Mouse (Mus musculus) thymus, adult 2 months (tissue): ENCODE measurements at regions not wholly inside any gene's neighbourhood (a gene's known extent, or its start where the extent isn't known, plus 50 kb on each side); places are given as distances from the start of the nearest gene placed in this dataset.

Source experiments
- DNase-seq: peaks from one replicate; pipeline ENCODE4 v3.0.0; 2021
- H3K27ac ChIP-seq: fragments of 200-500 bp; 2 replicates; pipeline ENCODE4 v1.5.1; 2012; ENCODE audit warnings: low read length, control low read depth; ENCODE audit not compliant: control insufficient read depth, insufficient read depth
- H3K27me3 ChIP-seq: fragments of 200-500 bp; 2 replicates; pipeline ENCODE4 v1.6.1; 2012; ENCODE audit warnings: mild to moderate bottlenecking, low read length, moderate library complexity, mixed read lengths; ENCODE audit not compliant: control insufficient read depth, insufficient read depth
- H3K36me3 ChIP-seq: fragments of 200-500 bp; 2 replicates; pipeline ENCODE4 v1.6.1; 2012; ENCODE audit warnings: mild to moderate bottlenecking, low read length, moderate library complexity; ENCODE audit not compliant: control insufficient read depth, insufficient read depth
- H3K4me1 ChIP-seq: fragments of 200-500 bp; replicated peaks from 2 replicates; pipeline ENCODE4 v1.6.1; 2012; ENCODE audit warnings: low read length; ENCODE audit not compliant: control insufficient read depth, insufficient read depth
- H3K4me3 ChIP-seq: fragments of 200-500 bp; 2 replicates; pipeline ENCODE4 v1.5.1; 2012; ENCODE audit warnings: mild to moderate bottlenecking, low read length, control low read depth, moderate library complexity; ENCODE audit not compliant: control insufficient read depth, insufficient read depth
- CTCF ChIP-seq: fragments of 200-500 bp; IDR thresholded peaks from 2 replicates; pipeline ENCODE4 v1.5.1; 2012; ENCODE audit warnings: mild to moderate bottlenecking, control low read depth, low read length, moderate library complexity, borderline replicate concordance; ENCODE audit not compliant: control insufficient read depth, poor library complexity, insufficient read depth; ENCODE audit errors: extremely low read depth
- POLR2A ChIP-seq: fragments of 200-500 bp; IDR thresholded peaks from 2 replicates; pipeline ENCODE4 v1.6.1; 2012; ENCODE audit warnings: mild to moderate bottlenecking, low read length, control low read depth, moderate library complexity; ENCODE audit not compliant: control insufficient read depth, poor library complexity, insufficient read depth; ENCODE audit errors: extremely low read depth
- WGBS: fragments of 180-500 bp; shearing (Covaris S2); methylation state at CpG from one replicate; pipeline ENCODE4 v1.1.7; 2018; 5-methylcytosine and 5-hydroxymethylcytosine counted together

DNA sequence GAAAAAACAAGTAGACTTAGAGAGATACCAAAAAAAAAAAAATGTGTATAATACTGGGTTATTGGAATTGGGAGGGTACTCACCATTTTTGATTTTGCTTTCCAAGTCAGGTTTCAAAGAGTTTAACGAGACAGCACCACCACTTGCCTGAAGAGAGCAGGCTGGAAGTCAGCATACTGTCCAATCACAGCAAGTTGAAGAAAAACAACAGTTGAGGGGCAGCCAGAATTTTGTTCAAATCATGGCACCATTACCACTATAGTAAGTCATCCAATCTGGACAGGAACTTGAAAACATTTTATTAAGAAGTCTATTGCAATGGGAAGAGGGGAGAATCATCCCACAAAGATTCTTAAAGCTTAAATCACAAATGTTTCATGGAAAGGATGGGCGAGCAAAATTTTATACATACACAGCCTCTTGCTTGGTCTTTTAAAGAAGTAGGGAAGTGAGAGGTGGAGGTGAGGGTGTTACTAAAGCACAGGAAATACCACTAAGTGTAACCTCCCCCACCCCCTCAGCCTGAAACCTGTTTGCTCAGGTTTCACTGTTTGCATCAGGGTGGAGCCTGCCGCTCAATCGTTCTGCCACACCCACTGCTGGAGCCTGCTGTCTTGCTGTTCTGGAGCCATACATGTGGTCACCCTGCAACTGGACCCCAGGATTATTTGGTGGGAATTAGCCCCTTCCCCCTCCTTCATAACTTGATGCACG, 170.7 kb upstream of the 4933412E24Rik start:
- WGBS: 67% methylated on average over 5 of the region's 5 CpGs
- H3K4me3 ChIP-seq: no peak overlapping the region
- DNase-seq: no peak
- TF ChIP-seq CTCF (no peak), POLR2A (no peak)
- no peaks in the 10 kb centered on the region for H3K36me3 ChIP-seq
- H3K4me1 ChIP-seq: no peaks in the 10 kb centered on the region
- H3K27me3 ChIP-seq: no peaks in the 10 kb centered on the region
- H3K27ac ChIP-seq: no peak overlapping the region

DNA sequence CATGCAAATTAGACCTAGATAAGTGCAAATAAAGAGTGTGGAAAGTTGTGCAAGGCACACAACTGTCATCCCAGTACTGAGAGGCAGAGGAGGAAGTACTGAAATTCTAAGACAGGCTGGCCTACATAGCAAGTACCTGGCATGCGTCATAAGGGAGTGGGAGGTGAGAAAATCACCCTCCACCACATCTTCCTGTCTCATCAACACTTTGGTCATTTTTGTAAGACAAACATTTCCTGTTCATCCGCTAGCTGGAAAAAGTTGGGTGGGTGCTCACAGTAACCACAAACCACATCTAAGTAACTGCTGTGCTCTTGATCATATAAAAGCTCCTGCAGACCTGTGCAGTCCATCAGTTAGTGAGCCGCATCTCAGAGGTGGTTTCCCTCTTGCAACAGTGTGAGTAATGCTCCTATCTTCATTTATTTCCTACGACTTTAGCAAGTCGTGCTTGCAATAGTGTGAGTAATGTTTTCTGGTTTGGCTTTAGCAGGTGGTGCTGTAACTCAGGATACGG, 125.2 kb upstream of the 4933412E24Rik start:
- H3K27me3 ChIP-seq: no peaks in the 10 kb centered on the region
- no peaks in the 10 kb centered on the region; the same call in 1 of the 2 replicates for H3K4me1 ChIP-seq
- H3K36me3 ChIP-seq: no peaks in the 10 kb centered on the region
- no peak for TF ChIP-seq POLR2A
- TF ChIP-seq CTCF: no peak
- DNase-seq: peak; percentile 58
- peak overlapping the region; percentile 67 for H3K27ac ChIP-seq
- no peak overlapping the region for H3K4me3 ChIP-seq
- WGBS: 7% methylated on average over 6 of the region's 6 CpGs

DNA sequence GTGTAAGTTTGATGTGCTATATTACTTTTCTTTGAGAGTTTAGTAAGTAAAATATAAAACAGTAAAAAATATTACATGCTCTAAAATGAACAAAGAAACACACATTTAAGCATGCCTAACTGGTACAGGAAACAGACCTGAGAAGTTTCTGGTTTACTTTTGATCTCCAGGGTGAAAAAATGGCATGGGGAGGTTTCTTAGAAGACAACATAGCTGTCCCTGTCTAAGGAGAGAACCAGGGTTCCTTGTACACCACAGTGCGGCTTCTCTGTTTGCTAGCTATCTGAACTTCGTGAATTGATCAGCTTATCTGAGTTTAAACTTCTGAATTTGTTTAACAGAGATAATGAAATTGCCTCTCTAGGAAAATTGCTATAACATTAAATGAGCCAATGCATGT, 120.3 kb upstream of the 4933412E24Rik start:
- Histone ChIP-seq H3K27me3 (no peaks in the 10 kb centered on the region), H3K4me3 (no peak overlapping the region), H3K27ac (no peak overlapping the region), H3K4me1 (no peaks in the 10 kb centered on the region; the same call in 1 of the 2 replicates), H3K36me3 (no peaks in the 10 kb centered on the region)
- 14% methylated on average over 2 of the region's 2 CpGs for WGBS
- TF ChIP-seq CTCF (no peak), POLR2A (no peak)
- DNase-seq: no peak

DNA sequence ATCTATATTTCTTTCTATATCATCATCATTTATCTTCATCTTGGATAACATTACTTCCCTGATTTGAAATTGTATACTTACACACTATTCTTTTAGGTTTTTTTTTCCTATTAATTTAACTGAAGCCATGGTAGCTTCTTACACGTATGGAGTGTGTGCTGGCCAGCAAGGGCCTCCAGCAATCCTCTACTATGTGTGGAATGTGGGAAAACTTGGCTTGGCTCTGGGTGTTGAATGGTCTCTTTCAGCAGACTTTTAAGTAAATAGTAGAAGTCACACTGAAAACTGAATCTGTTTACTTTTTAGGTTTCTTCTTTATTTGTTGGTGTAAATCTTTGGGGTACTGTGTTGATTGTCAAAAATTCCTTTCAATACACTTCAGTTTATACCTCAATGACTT, 118.1 kb upstream of the 4933412E24Rik start:
- 90% methylated on average over 1 of the region's 1 CpGs for WGBS
- TF ChIP-seq CTCF (no peak), POLR2A (no peak)
- H3K27ac ChIP-seq: no peak overlapping the region

DNA sequence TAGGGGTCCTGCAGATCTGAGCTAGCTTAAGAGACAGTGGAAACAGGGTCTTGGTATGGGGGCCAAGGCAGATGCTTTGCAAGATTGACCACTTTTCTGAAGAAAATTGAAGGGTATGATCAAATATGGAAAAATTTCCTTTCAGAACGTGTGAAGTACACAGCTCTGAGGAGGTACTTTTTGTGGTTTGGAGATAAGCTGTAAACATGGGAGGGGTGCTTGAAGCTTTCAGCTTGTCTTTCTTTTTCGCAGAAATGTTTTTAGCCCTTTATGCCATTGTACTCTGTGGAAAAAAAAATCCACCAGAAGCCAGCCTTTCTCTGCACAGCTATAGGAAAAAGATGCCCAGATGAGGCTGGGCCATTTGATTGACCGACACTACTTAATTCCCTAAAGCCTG, 116.3 kb upstream of the 4933412E24Rik start:
- H3K36me3 ChIP-seq: no peaks in the 10 kb centered on the region
- WGBS: 27% methylated on average over 3 of the region's 3 CpGs
- no peaks in the 10 kb centered on the region for H3K27me3 ChIP-seq
- TF ChIP-seq POLR2A (no peak), CTCF (no peak)
- H3K27ac ChIP-seq: peak overlapping the region; percentile 79
- no peak for DNase-seq
- H3K4me1 ChIP-seq: no peaks in the 10 kb centered on the region; the same call in 1 of the 2 replicates
- no peak overlapping the region for H3K4me3 ChIP-seq

More for the DNA sequence above, 118.1 kb upstream of the 4933412E24Rik start:
- no peak for DNase-seq
- H3K4me3 ChIP-seq: no peak overlapping the region
- H3K36me3 ChIP-seq: no peaks in the 10 kb centered on the region
- no peaks in the 10 kb centered on the region for H3K27me3 ChIP-seq
- no peaks in the 10 kb centered on the region; the same call in 1 of the 2 replicates for H3K4me1 ChIP-seq

DNA sequence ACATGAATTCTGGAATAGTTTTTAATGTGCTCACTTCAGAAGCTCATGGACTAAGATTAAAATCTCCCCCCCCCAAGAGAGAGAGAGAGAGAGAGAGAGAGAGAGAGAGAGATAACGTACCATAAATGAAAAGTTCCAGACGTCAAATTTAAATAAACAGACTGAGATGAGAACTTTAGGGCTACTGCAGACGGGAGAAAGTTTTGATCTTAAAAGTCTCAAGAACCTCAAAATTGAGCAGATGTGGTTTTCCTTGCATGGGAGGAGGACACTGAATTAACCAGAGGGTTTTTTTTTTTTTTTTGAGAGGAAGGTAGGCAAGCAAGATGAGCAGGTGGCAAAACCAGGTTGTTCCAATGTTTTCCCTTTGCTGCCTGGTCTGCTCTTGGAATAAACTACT, 108.0 kb upstream of the 4933412E24Rik start:
- TF ChIP-seq CTCF (no peak), POLR2A (no peak)
- Histone ChIP-seq H3K36me3 (no peaks in the 10 kb centered on the region), H3K4me3 (no peak overlapping the region), H3K27me3 (no peaks in the 10 kb centered on the region), H3K4me1 (no peaks in the 10 kb centered on the region), H3K27ac (no peak overlapping the region)
- WGBS: 6% methylated on average over 3 of the region's 3 CpGs
- no peak for DNase-seq
